Mouse (Mus musculus) G1E (cell line): ENCODE measurements at regions not wholly inside any gene's neighbourhood (a gene's known extent, or its start where the extent isn't known, plus 50 kb on each side); places are given as distances from the start of the nearest gene placed in this dataset.
A peak's percentile ranks its signal among the peaks of the same experiment; 100 is the strongest.

Source experiments
- ATAC-seq: 2 replicates; pipeline ENCODE4 v1.8.0; 2016; ENCODE audit warnings: mild to moderate bottlenecking; ENCODE audit not compliant: insufficient number of reproducible peaks, poor library complexity, low FRiP score, severe bottlenecking; ENCODE audit errors: extremely low read depth
- DNase-seq: peaks from one replicate; pipeline ENCODE4 v3.0.0; 2012; ENCODE audit warnings: low spot score
- H3K27me3 ChIP-seq: 2 replicates; pipeline ENCODE4 v1.6.1; 2012; ENCODE audit warnings: mild to moderate bottlenecking, low read length, inconsistent platforms; ENCODE audit not compliant: insufficient read depth
- H3K36me3 ChIP-seq: replicated peaks from 2 replicates; pipeline ENCODE3; 2012; ENCODE audit warnings: mild to moderate bottlenecking, inconsistent platforms
- H3K4me1 ChIP-seq: 2 replicates; pipeline ENCODE4 v1.6.1; 2012; ENCODE audit warnings: low read depth, low read length, inconsistent platforms, mixed read lengths; ENCODE audit not compliant: insufficient read depth
- H3K4me3 ChIP-seq: 2 replicates; pipeline ENCODE4 v1.5.1; 2012; ENCODE audit warnings: low read depth, mild to moderate bottlenecking, inconsistent platforms, low read length, moderate library complexity, mixed read lengths
- H3K9me3 ChIP-seq: replicated peaks from 2 replicates; pipeline ENCODE4 v1.6.1; 2012; ENCODE audit warnings: inconsistent platforms
- CTCF ChIP-seq: IDR thresholded peaks from 2 replicates; pipeline ENCODE4 v1.5.1; 2012; ENCODE audit warnings: low read depth, low read length, inconsistent platforms, mixed read lengths
- GATA2 ChIP-seq: IDR thresholded peaks from 2 replicates; pipeline ENCODE4 v1.6.1; 2012; ENCODE audit warnings: low read depth, low read length, inconsistent platforms, borderline replicate concordance

GRCm38 (mm10) chr14:39532689-39533088 is 59.8 kb upstream of the Nrg3 start:
- Histone ChIP-seq H3K27me3 (no peaks in the 10 kb centered on the region), H3K4me3 (no peak overlapping the region), H3K36me3 (no peaks in the 10 kb centered on the region), H3K4me1 (no peaks in the 10 kb centered on the region), H3K9me3 (no peaks in the 10 kb centered on the region)
- TF ChIP-seq GATA2 (no peak), CTCF (peak; percentile 60)
- no peak; the same call in 1 of the 2 replicates for ATAC-seq
- no peak for DNase-seq
